In genomic region chr9:35035074-35035473, GRCm38 (mm10) we compare ENCODE assay signal across 22 mouse cellular contexts.
A peak's percentile ranks its signal among the peaks of the same experiment; 100 is the strongest.
DNase-seq lines count a peak whose midpoint lies in the region; ATAC-seq and TF ChIP-seq lines count a peak whose summit lies in the region.
"Had no signal": no experiment of that assay in that cellular context is flagged by ENCODE, and none has a peak within 500 bp of the region (broad histone marks: within the 10 kb centered on the region; RNA-seq: fewer than 3 reads in every experiment).

No protein-coding gene starts in this region.

- no peak for DNase-seq in heart, embryonic 10.5 days (ENCODE audit: low spot score)
- no peak for DNase-seq in heart, postnatal 10 days
- DNase-seq in heart, adult 2 months: no peak
- peak; percentile 41 for DNase-seq in lung, postnatal 10 days
- no peak for DNase-seq in lung, adult 18-20 months
- DNase-seq in embryonic facial prominence, embryonic 10.5 days (ENCODE audit: low spot score): no peak
- DNase-seq in spleen, adult 12 weeks (ENCODE audit: low spot score): no peak
- DNase-seq: adrenal gland, postnatal 14 days; cerebellum, adult 2 months; gastrocnemius, adult 2 months; kidney, adult 8-10 months; kidney, postnatal 4 days; lung, adult 2 months; thymus, postnatal 25 days had no signal

- H3K4me1 ChIP-seq in heart, embryonic 10.5 days: peaks cover 25% of the 10 kb centered on the region
- peaks cover 24% of the 10 kb centered on the region for H3K4me1 ChIP-seq in heart, embryonic 16.5 days (ENCODE audit: control insufficient read depth, insufficient read depth, low read length)
- peaks cover 12% of the 10 kb centered on the region for H3K4me1 ChIP-seq in heart, adult 2 months (ENCODE audit: control insufficient read depth, insufficient read depth, low read length)
- H3K4me1 ChIP-seq in embryonic facial prominence, embryonic 10.5 days: peaks cover 21% of the 10 kb centered on the region
- H3K4me1 ChIP-seq: midbrain, embryonic 12.5 days had no signal

- WGBS in heart, embryonic 10.5 days: 36% methylated on average over 14 of the region's 14 CpGs
- 45% methylated on average over 14 of the region's 14 CpGs for WGBS in heart, embryonic 16.5 days
- WGBS in heart, adult 2 months: 54% methylated on average over 14 of the region's 14 CpGs
- 46% methylated on average over 14 of the region's 14 CpGs for WGBS in embryonic facial prominence, embryonic 10.5 days

- intact Hi-C loops in heart, postnatal 10 days (cut with DNase I): no loop called here
- intact Hi-C loops in heart, adult 2 months (cut with DNase I): loop anchor here (10.0 kb wide), 1 partner anchor 510 kb away; no protein-coding TSS in a partner anchor

- H3K4me3 ChIP-seq in heart, embryonic 10.5 days: peak overlapping the region; percentile 39; the same call in 1 of the 2 replicates
- H3K4me3 ChIP-seq in heart, embryonic 16.5 days (ENCODE audit: low read length): no peak overlapping the region
- H3K4me3 ChIP-seq in heart, adult 2 months: no peak overlapping the region
- no peak overlapping the region for H3K4me3 ChIP-seq in embryonic facial prominence, embryonic 10.5 days
- H3K4me3 ChIP-seq: embryonic facial prominence, embryonic 15.5 days; gastrocnemius, adult 2 months; hindbrain, embryonic 10.5 days; intestine, embryonic 15.5 days; midbrain, embryonic 12.5 days had no signal

- TF ChIP-seq EP300 in heart, adult 2 months (IDR thresholded peaks at IDR 0.05; ENCODE audit: insufficient read depth, low read depth, low read length): no peak

- no peak for TF ChIP-seq POLR2A in heart, adult 2 months (IDR thresholded peaks at IDR 0.05; ENCODE audit: insufficient read depth, low read depth, low read length)

- peak overlapping the region; percentile 47 for H3K27ac ChIP-seq in heart, embryonic 10.5 days
- H3K27ac ChIP-seq in heart, embryonic 16.5 days (ENCODE audit: low read length): no peak overlapping the region
- H3K27ac ChIP-seq in heart, adult 2 months: no peak overlapping the region
- peak overlapping the region; percentile 11; the same call in 1 of the 2 replicates for H3K27ac ChIP-seq in embryonic facial prominence, embryonic 10.5 days (replicated peaks)
- H3K27ac ChIP-seq: embryonic facial prominence, embryonic 15.5 days; gastrocnemius, adult 2 months; hindbrain, embryonic 10.5 days; intestine, embryonic 15.5 days; midbrain, embryonic 12.5 days had no signal

- ATAC-seq in heart, embryonic 16.5 days (replicated peaks; ENCODE audit: extremely low read depth, insufficient read depth, low FRiP score): no peak
- ATAC-seq: forebrain, embryonic 14.5 days; hindbrain, embryonic 16.5 days; intestine, embryonic 15.5 days had no signal

- peak overlapping the region; percentile 34; the same call in 1 of the 2 replicates for H3K4me2 ChIP-seq in heart, embryonic 16.5 days (ENCODE audit: low read depth, low read length)
- H3K4me2 ChIP-seq: embryonic facial prominence, embryonic 15.5 days; intestine, embryonic 15.5 days; liver, embryonic 11.5 days; midbrain, embryonic 12.5 days had no signal

- H3K79me2 ChIP-seq in heart, adult 2 months (replicated peaks; ENCODE audit: control insufficient read depth, insufficient read depth, low read length): no peaks in the 10 kb centered on the region

- peaks cover 13% of the 10 kb centered on the region; the same call in 1 of the 2 replicates for H3K27me3 ChIP-seq in heart, embryonic 10.5 days (ENCODE audit: insufficient read depth, poor library complexity, severe bottlenecking)
- H3K27me3 ChIP-seq in heart, embryonic 16.5 days (ENCODE audit: control insufficient read depth, insufficient read depth, low read length): no peaks in the 10 kb centered on the region
- no peaks in the 10 kb centered on the region for H3K27me3 ChIP-seq in heart, adult 2 months (ENCODE audit: control insufficient read depth, insufficient read depth, low read length)
- peaks cover 7% of the 10 kb centered on the region; the same call in 1 of the 2 replicates for H3K27me3 ChIP-seq in embryonic facial prominence, embryonic 10.5 days (replicated peaks; ENCODE audit: low read depth, poor library complexity, severe bottlenecking)
- H3K27me3 ChIP-seq: embryonic facial prominence, embryonic 15.5 days; intestine, embryonic 15.5 days; midbrain, embryonic 12.5 days had no signal

- no peaks in the 10 kb centered on the region for H3K36me3 ChIP-seq in heart, embryonic 10.5 days
- H3K36me3 ChIP-seq in heart, embryonic 16.5 days (ENCODE audit: control insufficient read depth, insufficient read depth): no peaks in the 10 kb centered on the region
- peaks cover 3% of the 10 kb centered on the region; the same call in 1 of the 2 replicates for H3K36me3 ChIP-seq in heart, adult 2 months (ENCODE audit: control insufficient read depth, insufficient read depth, low read length)
- H3K36me3 ChIP-seq in embryonic facial prominence, embryonic 10.5 days (replicated peaks): no peaks in the 10 kb centered on the region
- H3K36me3 ChIP-seq: embryonic facial prominence, embryonic 15.5 days; hindbrain, embryonic 10.5 days; intestine, embryonic 15.5 days; midbrain, embryonic 12.5 days had no signal

- H3K9ac ChIP-seq in heart, embryonic 16.5 days (ENCODE audit: low read length): no peak overlapping the region; the same call in 1 of the 2 replicates
- H3K9ac ChIP-seq in heart, adult 2 months (ENCODE audit: low read depth, low read length): no peak overlapping the region
- H3K9ac ChIP-seq: embryonic facial prominence, embryonic 15.5 days; intestine, embryonic 15.5 days; midbrain, embryonic 12.5 days had no signal

- no peaks in the 10 kb centered on the region for H3K9me3 ChIP-seq in heart, embryonic 10.5 days
- H3K9me3 ChIP-seq in heart, embryonic 16.5 days (replicated peaks; ENCODE audit: control insufficient read depth, low read length): peaks cover 8% of the 10 kb centered on the region
- no peaks in the 10 kb centered on the region for H3K9me3 ChIP-seq in embryonic facial prominence, embryonic 10.5 days
- H3K9me3 ChIP-seq: embryonic facial prominence, embryonic 15.5 days; hindbrain, embryonic 10.5 days; intestine, embryonic 15.5 days; midbrain, embryonic 12.5 days had no signal

- no peak for TF ChIP-seq CTCF in heart, adult 2 months (IDR thresholded peaks at IDR 0.05)

Comparison
In these comparisons a context has a peak if more than half of its experiments do, and no peak if none do; other contexts are left out.
1. H3K27ac ChIP-seq: peak in heart, embryonic 10.5 days (single experiment) and embryonic facial prominence, embryonic 10.5 days (single experiment); none in heart, embryonic 16.5 days (single experiment) and heart, adult 2 months (single experiment).